Mouse (Mus musculus) brain, adult 10 weeks (tissue): ENCODE data around the gene Aldh8a1. TPM values are rescaled to one million over a fixed set of nuclear protein-coding genes. Genes with fewer than 3 reads are reported as not detected.

Experiments
- polyA plus RNA-seq: library from polyadenylated mRNA; stranded (reverse); fragments of 350-450 nt; fragmentation: Illumina TruSeq; extraction: RNeasy Lipid Tissue Mini Kit (QIAGEN cat#74804); gene quantifications from one replicate; pipeline ENCODE4 v1.2.3, GENCODE M21; 2015; ENCODE audit warnings: low read depth, low replicate concordance

Gene Aldh8a1
- polyA plus RNA-seq: 0.19 TPM

DNA sequence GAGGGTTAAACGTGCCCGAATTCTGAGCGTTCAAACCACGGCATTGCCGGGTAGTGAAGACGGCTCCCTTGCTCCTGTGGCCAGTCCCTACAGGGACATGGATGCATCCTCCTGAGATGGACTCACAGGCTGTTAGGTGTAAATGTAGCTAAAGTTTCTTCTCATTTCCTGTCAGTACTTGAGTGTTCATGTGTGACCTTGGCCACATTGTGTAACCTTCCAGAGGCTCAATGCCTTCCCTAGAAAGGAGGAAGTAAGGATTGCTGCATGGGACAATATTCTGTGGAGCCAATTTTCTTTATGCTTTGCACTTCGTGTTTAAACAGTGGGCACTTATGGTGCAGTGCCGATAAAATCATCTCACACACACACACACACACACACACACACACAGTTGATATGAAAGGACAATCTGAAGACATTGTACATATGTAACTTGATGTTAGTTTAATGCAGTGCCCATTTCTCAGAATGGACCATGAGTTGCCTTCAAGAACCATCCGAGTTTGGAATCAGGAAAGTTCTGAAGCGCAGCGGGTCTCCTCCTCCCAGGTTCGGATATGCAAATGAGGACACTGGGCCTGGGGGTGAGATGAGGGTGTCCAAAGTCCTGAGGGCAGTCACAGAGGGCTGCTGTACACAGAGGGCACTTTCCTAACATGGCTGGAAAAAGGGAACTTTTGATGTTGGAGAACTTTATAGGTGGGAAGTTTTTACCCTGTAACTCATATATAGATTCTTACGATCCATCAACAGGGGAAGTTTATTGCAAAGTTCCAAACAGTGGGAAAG lies at the start of gene Aldh8a1:
Gene Aldh8a1 (plus strand): TSS at position 610 of the 792 bp plus-strand sequence.

Other genes with a start within 250 kb of the Aldh8a1 start
- 0.62 TPM for gene Myb, start 216.3 kb upstream of the Aldh8a1 start, polyA plus RNA-seq
- 54.8 TPM for gene Hbs1l, start 81.3 kb upstream of the Aldh8a1 start, polyA plus RNA-seq
- not detected for gene 1700020N01Rik, start 215.9 kb downstream of the Aldh8a1 start, polyA plus RNA-seq